Mouse (Mus musculus): ENCODE results near the gene Fbxo24. TPM values are rescaled to one million over a fixed set of nuclear protein-coding genes. Genes with fewer than 3 reads are reported as not detected.

The Fbxo24 gene
- polyA plus RNA-seq, 1 experiment from 2014 or later: not detected

- no peak overlapping the region for H3K27ac ChIP-seq (ENCODE audit: low read depth)
- H3K4me3 ChIP-seq (ENCODE audit: low read depth, low read length): no peak overlapping the region
- no peaks in the 10 kb centered on the region for H3K27me3 ChIP-seq (ENCODE audit: insufficient read depth, low read length)
- H3K4me1 ChIP-seq (ENCODE audit: insufficient read depth): peaks cover 5% of the 10 kb centered on the region; the same call in 1 of the 2 replicates
- no peak overlapping the region for H3K9ac ChIP-seq
- 0 out of 2 replicates have a peak, but pooled peaks have one; percentile 31 for ATAC-seq (ENCODE audit: insufficient read depth)
- no peaks in the 10 kb centered on the region for H3K9me3 ChIP-seq (ENCODE audit: low read depth, low read length)
- WGBS: 21% methylated on average over 3 of the region's 3 CpGs
- H3K36me3 ChIP-seq (ENCODE audit: insufficient read depth): peaks cover 23% of the 10 kb centered on the region
- H3K4me2 ChIP-seq: no peak overlapping the region
- peak; percentile 90 for DNase-seq
- peak; percentile 87 for TF ChIP-seq CTCF (IDR thresholded peaks at IDR 0.05; ENCODE audit: low read depth)
These were observed 23.7 kb upstream of the Fbxo24 start for GRCm38 (mm10) chr5:137652474-137652873.

GRCm38 (mm10) chr5:137649669-137650571 lies 21.1 kb upstream of the Fbxo24 start:
- Histone ChIP-seq H3K36me3 (ENCODE audit: insufficient read depth) (peaks cover 23% of the 10 kb centered on the region), H3K9me3 (ENCODE audit: low read depth, low read length) (no peaks in the 10 kb centered on the region), H3K9ac (no peak overlapping the region), H3K27me3 (ENCODE audit: insufficient read depth, low read length) (peaks cover 12% of the 10 kb centered on the region), H3K4me3 (ENCODE audit: low read depth, low read length) (no peak overlapping the region), H3K27ac (ENCODE audit: low read depth) (no peak overlapping the region), H3K4me2 (peak overlapping the region; percentile 42), H3K4me1 (ENCODE audit: insufficient read depth) (peaks cover 5% of the 10 kb centered on the region; the same call in 1 of the 2 replicates)
- no peak for TF ChIP-seq CTCF (IDR thresholded peaks at IDR 0.05; ENCODE audit: low read depth)
- DNase-seq: peak; percentile 36
- 10% methylated on average over 18 of the region's 18 CpGs for WGBS
- ATAC-seq (ENCODE audit: insufficient read depth): no peak

DNA sequence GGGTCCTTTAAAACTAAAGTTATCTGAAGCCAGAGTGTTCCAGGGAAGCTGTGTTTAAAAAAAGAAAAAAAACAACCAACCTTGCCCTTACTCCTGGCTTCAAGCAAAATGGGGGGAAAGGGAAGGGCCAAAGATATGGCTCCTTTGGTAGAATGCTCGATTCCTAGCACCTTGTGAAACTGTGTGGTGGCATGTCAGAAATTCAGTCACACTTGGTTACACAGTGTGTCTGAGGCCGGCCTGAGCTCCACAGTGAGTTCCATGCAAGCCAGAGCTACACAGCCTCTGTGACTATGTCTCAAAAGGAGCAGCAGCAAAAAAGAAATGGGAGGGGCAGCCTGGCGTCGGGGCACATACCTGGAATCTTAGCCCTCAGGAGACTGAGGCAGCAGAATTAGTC lies 20.4 kb upstream of the Fbxo24 start:
- Histone ChIP-seq H3K4me2 (no peak overlapping the region), H3K4me3 (ENCODE audit: low read depth, low read length) (no peak overlapping the region), H3K9ac (no peak overlapping the region), H3K4me1 (ENCODE audit: insufficient read depth) (peaks cover 5% of the 10 kb centered on the region; the same call in 1 of the 2 replicates), H3K9me3 (ENCODE audit: low read depth, low read length) (no peaks in the 10 kb centered on the region), H3K27me3 (ENCODE audit: insufficient read depth, low read length) (peaks cover 19% of the 10 kb centered on the region), H3K36me3 (ENCODE audit: insufficient read depth) (peaks cover 22% of the 10 kb centered on the region), H3K27ac (ENCODE audit: low read depth) (no peak overlapping the region)
- no peak for TF ChIP-seq CTCF (IDR thresholded peaks at IDR 0.05; ENCODE audit: low read depth)
- no peak for ATAC-seq (ENCODE audit: insufficient read depth)
- no peak for DNase-seq
- 22% methylated on average over 4 of the region's 4 CpGs for WGBS

DNA sequence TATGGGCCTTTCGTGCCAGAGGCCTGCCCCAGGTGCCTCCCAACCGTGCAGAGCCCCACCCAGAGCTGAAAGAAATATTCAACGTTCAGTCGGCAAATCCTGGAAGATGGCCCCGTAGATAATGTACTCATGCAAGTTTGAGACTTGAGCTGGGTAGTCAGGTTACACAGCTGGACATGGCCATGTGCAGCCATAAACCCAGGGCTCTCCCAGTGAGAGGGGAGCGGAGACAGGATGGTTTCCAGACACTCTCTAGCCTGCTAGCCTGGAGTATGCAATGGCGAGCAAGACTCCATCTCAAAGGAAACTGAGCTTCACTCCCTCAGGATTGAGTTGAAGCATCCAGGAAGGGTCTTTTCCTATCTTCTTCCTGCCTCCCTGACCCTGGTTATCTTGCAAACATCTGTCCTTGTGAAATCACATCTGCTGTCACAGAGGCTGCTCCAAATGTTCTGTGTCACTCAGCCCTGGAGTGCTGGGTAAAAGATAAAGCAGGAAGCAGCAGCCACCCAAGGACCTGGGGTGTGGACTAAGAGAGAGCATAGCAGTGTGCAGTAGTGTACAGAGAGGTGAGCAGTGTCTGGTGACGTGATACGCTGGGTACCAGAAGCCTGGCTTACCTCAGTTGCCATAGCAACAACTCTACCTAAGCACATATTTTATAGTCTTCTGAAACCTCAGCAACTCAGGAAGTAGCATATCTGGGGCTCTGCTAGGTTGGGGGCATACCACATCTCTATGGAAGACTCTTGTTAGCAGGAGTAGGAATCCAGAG lies 19.2 kb upstream of the Fbxo24 start:
- ATAC-seq (ENCODE audit: insufficient read depth): no peak
- no peak for DNase-seq
- no peak overlapping the region for H3K9ac ChIP-seq
- peaks cover 15% of the 10 kb centered on the region for H3K36me3 ChIP-seq (ENCODE audit: insufficient read depth)
- H3K27me3 ChIP-seq (ENCODE audit: insufficient read depth, low read length): peaks cover 24% of the 10 kb centered on the region
- TF ChIP-seq CTCF (IDR thresholded peaks at IDR 0.05; ENCODE audit: low read depth): no peak
- 50% methylated on average over 9 of the region's 9 CpGs for WGBS
- H3K4me2 ChIP-seq: no peak overlapping the region
- no peaks in the 10 kb centered on the region for H3K9me3 ChIP-seq (ENCODE audit: low read depth, low read length)
- H3K4me3 ChIP-seq (ENCODE audit: low read depth, low read length): no peak overlapping the region
- peaks cover 5% of the 10 kb centered on the region; the same call in 1 of the 2 replicates for H3K4me1 ChIP-seq (ENCODE audit: insufficient read depth)
- H3K27ac ChIP-seq (ENCODE audit: low read depth): no peak overlapping the region

- H3K36me3 ChIP-seq (ENCODE audit: insufficient read depth): peaks cover 25% of the 10 kb centered on the region
- TF ChIP-seq CTCF (IDR thresholded peaks at IDR 0.05; ENCODE audit: low read depth): no peak
- peaks cover 5% of the 10 kb centered on the region; the same call in 1 of the 2 replicates for H3K4me1 ChIP-seq (ENCODE audit: insufficient read depth)
- ATAC-seq (ENCODE audit: insufficient read depth): no peak
- H3K9me3 ChIP-seq (ENCODE audit: low read depth, low read length): no peaks in the 10 kb centered on the region
- no peak for DNase-seq
- peaks cover 24% of the 10 kb centered on the region for H3K27me3 ChIP-seq (ENCODE audit: insufficient read depth, low read length)
- peak within 1 kb of the TSS; percentile 23; the same call in 1 of the 2 replicates for H3K9ac ChIP-seq
- 22% methylated on average over 11 of the region's 11 CpGs for WGBS
- H3K27ac ChIP-seq (ENCODE audit: low read depth): no peak within 1 kb of the TSS
- peak within 1 kb of the TSS; percentile 56 for H3K4me2 ChIP-seq
- H3K4me3 ChIP-seq (ENCODE audit: low read depth, low read length): peak within 1 kb of the TSS; percentile 26
These were observed 16.9 kb upstream of the Fbxo24 start, which contains the start of gene Irs3 for GRCm38 (mm10) chr5:137645652-137646091. TSS of gene Irs3 (minus strand) at chr5:137645714.

DNA sequence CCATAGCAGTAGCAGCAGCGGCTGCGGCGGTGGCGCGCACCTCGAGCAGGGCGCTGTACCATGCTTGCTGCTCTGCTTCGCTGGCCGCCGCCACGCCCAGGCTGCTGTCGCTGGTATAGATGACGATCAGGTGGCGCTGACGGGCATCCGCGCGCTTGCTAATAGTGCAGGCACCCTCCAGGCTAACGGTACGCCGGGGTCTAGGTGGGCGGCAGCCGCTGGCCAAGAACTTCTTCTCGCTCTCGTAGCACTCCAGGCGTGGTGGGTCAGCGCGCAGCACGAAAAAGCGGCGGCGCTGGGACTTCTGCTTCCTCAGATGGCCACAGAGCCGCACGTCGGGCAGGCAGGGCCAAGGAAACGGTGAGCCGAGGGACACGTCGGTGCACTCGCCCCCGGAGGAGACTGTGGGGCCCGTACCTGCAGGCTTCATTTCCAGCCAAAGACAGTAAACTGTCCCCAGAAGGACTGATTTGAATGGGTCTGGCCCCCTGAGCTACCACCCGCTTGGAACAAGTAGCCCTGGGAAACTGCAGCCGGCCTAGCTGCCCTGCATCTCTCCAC lies 16.4 kb upstream of the Fbxo24 start:
- DNase-seq (peak; percentile 52), ATAC-seq (ENCODE audit: insufficient read depth) (no peak)
- peak overlapping the region; percentile 23; the same call in 1 of the 2 replicates for H3K9ac ChIP-seq
- no peak for TF ChIP-seq CTCF (IDR thresholded peaks at IDR 0.05; ENCODE audit: low read depth)
- H3K4me2 ChIP-seq: peak overlapping the region; percentile 56
- WGBS: 4% methylated on average over 44 of the region's 44 CpGs
- H3K4me3 ChIP-seq (ENCODE audit: low read depth, low read length): peak overlapping the region; percentile 26
- no peaks in the 10 kb centered on the region for H3K9me3 ChIP-seq (ENCODE audit: low read depth, low read length)
- H3K27me3 ChIP-seq (ENCODE audit: insufficient read depth, low read length): peaks cover 24% of the 10 kb centered on the region
- H3K4me1 ChIP-seq (ENCODE audit: insufficient read depth): peaks cover 5% of the 10 kb centered on the region; the same call in 1 of the 2 replicates
- H3K36me3 ChIP-seq (ENCODE audit: insufficient read depth): peaks cover 28% of the 10 kb centered on the region
- H3K27ac ChIP-seq (ENCODE audit: low read depth): no peak overlapping the region

All from lung, embryonic 14.5 days (tissue).